Comparison of ENCODE assay signal across 8 mouse cellular contexts in the genomic region with DNA sequence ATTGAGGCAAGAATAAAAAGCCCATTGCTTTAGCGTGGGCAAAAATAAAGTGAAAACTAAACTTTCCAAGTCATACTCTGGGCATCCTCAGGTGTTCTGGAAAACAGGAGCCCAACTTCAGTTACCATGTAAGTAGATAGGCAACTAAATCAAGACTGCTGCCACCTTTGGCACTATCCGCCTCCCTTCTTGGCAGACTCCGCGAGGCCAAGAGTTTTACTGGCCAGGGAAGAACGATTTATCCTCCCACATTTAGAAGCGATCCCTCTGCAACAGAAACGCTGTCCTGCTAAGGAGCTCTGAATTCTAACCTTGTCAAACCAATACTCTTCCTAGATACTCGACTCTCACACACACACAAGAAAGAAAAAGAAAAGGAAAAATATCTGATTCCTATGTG. TPM values are rescaled to one million over a fixed set of nuclear protein-coding genes. Genes with fewer than 3 reads are reported as not detected.
DNase-seq lines count a peak whose midpoint lies in the region; ATAC-seq and TF ChIP-seq lines count a peak whose summit lies in the region.

No protein-coding gene starts in this region.

- peak overlapping the region; percentile 98 for H3K9ac ChIP-seq in forebrain, embryonic 14.5 days (ENCODE audit: low read length)
- no peak overlapping the region; the same call in 1 of the 2 replicates for H3K9ac ChIP-seq in liver, embryonic 15.5 days

- ATAC-seq in forebrain, embryonic 14.5 days = no peak
- ATAC-seq in liver, embryonic 15.5 days (ENCODE audit: insufficient read depth) = no peak

- peak overlapping the region; percentile 30 for H3ac ChIP-seq in C2C12 (ENCODE audit: control insufficient read depth, insufficient read length, low read depth)

- TF ChIP-seq POLR2A in olfactory bulb, adult 2 months (IDR thresholded peaks at IDR 0.05; ENCODE audit: insufficient read depth, low read depth, low read length) = no peak

- TF ChIP-seq CTCF in C2C12 (IDR thresholded peaks at IDR 0.05; ENCODE audit: control insufficient read depth, insufficient read depth, insufficient read length) = no peak
- no peak for TF ChIP-seq CTCF in olfactory bulb, adult 2 months (IDR thresholded peaks at IDR 0.05; ENCODE audit: insufficient read depth, low read depth, low read length)

- no peak overlapping the region for H3K27ac ChIP-seq in forebrain, embryonic 14.5 days (ENCODE audit: low read depth, low read length)
- peak overlapping the region; percentile 83 for H3K27ac ChIP-seq in liver, embryonic 15.5 days (replicated peaks)
- H3K27ac ChIP-seq in olfactory bulb, adult 2 months (ENCODE audit: insufficient read depth, low read depth, low read length) = no peak overlapping the region

- H3K36me3 ChIP-seq in C2C12 (ENCODE audit: control insufficient read depth, insufficient read depth) = no peaks in the 10 kb centered on the region
- H3K36me3 ChIP-seq in forebrain, embryonic 14.5 days (ENCODE audit: control insufficient read depth, insufficient read depth, low read length) = no peaks in the 10 kb centered on the region
- H3K36me3 ChIP-seq in liver, embryonic 15.5 days (replicated peaks) = 0 out of 2 replicates have a peak, but pooled peaks cover 3% of the 10 kb centered on the region

- peak overlapping the region; percentile 65 for H3K4me3 ChIP-seq in C2C12 (ENCODE audit: insufficient read depth, poor library complexity, severe bottlenecking)
- H3K4me3 ChIP-seq in forebrain, embryonic 14.5 days (ENCODE audit: low read depth, low read length) = peak overlapping the region; percentile 64
- H3K4me3 ChIP-seq in liver, embryonic 15.5 days (replicated peaks) = peak overlapping the region; percentile 67
- H3K4me3 ChIP-seq in olfactory bulb, adult 2 months (ENCODE audit: insufficient read depth, low read depth, low read length) = peak overlapping the region; percentile 40

- 5% methylated on average over 8 of the region's 8 CpGs for WGBS in forebrain, embryonic 14.5 days
- 28% methylated on average over 8 of the region's 8 CpGs for WGBS in liver, embryonic 15.5 days (ENCODE audit: insufficient replicate concordance)
- 11% methylated on average over 8 of the region's 8 CpGs for WGBS in olfactory bulb, adult 2 months

- peak overlapping the region; percentile 76 for H3K4me2 ChIP-seq in forebrain, embryonic 14.5 days (ENCODE audit: low read length)
- peak overlapping the region; percentile 81 for H3K4me2 ChIP-seq in liver, embryonic 15.5 days

- peaks cover 12% of the 10 kb centered on the region for H3K4me1 ChIP-seq in forebrain, embryonic 14.5 days (ENCODE audit: control insufficient read depth, insufficient read depth, low read length)
- peaks cover 13% of the 10 kb centered on the region; the same call in 1 of the 2 replicates for H3K4me1 ChIP-seq in liver, embryonic 15.5 days (replicated peaks)
- peaks cover 20% of the 10 kb centered on the region for H3K4me1 ChIP-seq in olfactory bulb, adult 2 months (ENCODE audit: control insufficient read depth, insufficient read depth, low read length)

- H3K9me3 ChIP-seq in forebrain, embryonic 14.5 days (replicated peaks; ENCODE audit: control insufficient read depth, low read length) = no peaks in the 10 kb centered on the region
- no peaks in the 10 kb centered on the region for H3K9me3 ChIP-seq in liver, embryonic 15.5 days (replicated peaks)

- peaks cover 26% of the 10 kb centered on the region for H3K79me3 ChIP-seq in C2C12 (ENCODE audit: low read depth)

- H3K27me3 ChIP-seq in C2C12 (ENCODE audit: control insufficient read depth, insufficient read depth, insufficient read length) = no peaks in the 10 kb centered on the region
- no peaks in the 10 kb centered on the region for H3K27me3 ChIP-seq in forebrain, embryonic 14.5 days (replicated peaks; ENCODE audit: control insufficient read depth, insufficient read depth, low read length)
- peaks cover 25% of the 10 kb centered on the region for H3K27me3 ChIP-seq in liver, embryonic 15.5 days

- peaks cover 40% of the 10 kb centered on the region for H3K79me2 ChIP-seq in C2C12 (ENCODE audit: control insufficient read depth, insufficient read depth)

- DNase-seq in adrenal gland, postnatal 14 days = peak; percentile 75
- peak; percentile 42 for DNase-seq in forebrain, embryonic 14.5 days (ENCODE audit: low spot score)
- DNase-seq in induced T-regulatory cell, adult 2 months (ENCODE audit: low read depth) = peak; percentile 3
- no peak for DNase-seq in frontal cortex, postnatal 10 days (ENCODE audit: low spot score in 2 of 2)
- no peak for DNase-seq in urinary bladder, postnatal 4 days (ENCODE audit: low spot score in 2 of 2)

TF ChIP-seq in C2C12, 6 proteins besides CTCF, POLR2A, EP300 and RAD21:
- TF ChIP-seq FOSL1 (IDR thresholded peaks at IDR 0.05; ENCODE audit: insufficient read depth, low read length, poor library complexity, severe bottlenecking) = no peak
- TF ChIP-seq CEBPB (IDR thresholded peaks at IDR 0.05; ENCODE audit: low read depth) = no peak
- TF ChIP-seq MYOG (IDR thresholded peaks at IDR 0.05; ENCODE audit: control insufficient read depth, extremely low read depth, insufficient read length) = no peak
- TF ChIP-seq MAX (IDR thresholded peaks at IDR 0.05) = no peak

RNA-seq across cellular contexts. Expression of gene Map4k3, which starts 1.5 kb away (rescaled TPM):
- 3.0 TPM for polyA plus RNA-seq in C2C12 (2012; fragmentation: generic; extraction: Trizol)
- total RNA-seq in adrenal gland, postnatal 14 days (2021) = 42.5 and 44.8 TPM in 2 replicates
- 29.0 and 30.7 TPM in 2 replicates for polyA plus RNA-seq in forebrain, embryonic 14.5 days (2014; fragmentation: Nextera tagmentation; extraction: Ambion mirVana)
- polyA plus RNA-seq in liver, embryonic 15.5 days (2015; fragmentation: Nextera tagmentation; extraction: Ambion mirVana) = 4.1 TPM in 2 replicates
- not detected in 2 replicates for polyA plus RNA-seq in olfactory bulb, adult 2 months (2012; ENCODE audit: insufficient read depth, insufficient read length, low replicate concordance, missing spikeins)

Comparison
In these comparisons a context has a peak if more than half of its experiments do, and no peak if none do; other contexts are left out.
1. DNase-seq: peak in adrenal gland, postnatal 14 days (single experiment), forebrain, embryonic 14.5 days (single experiment) and induced T-regulatory cell, adult 2 months (single experiment); none in frontal cortex, postnatal 10 days (0 of 2) and urinary bladder, postnatal 4 days (0 of 2).
2. Peak in every context shown above with its lines, with median percentiles within 50 percentile points of each other: H3K4me3 ChIP-seq.